Mouse (Mus musculus) gastrocnemius, postnatal 10 days (tissue): ENCODE measurements around the gene Abraxas2. TPM values are rescaled to one million over a fixed set of nuclear protein-coding genes. Genes with fewer than 3 reads are reported as not detected.

Source experiments
- DNase-seq: peaks from one replicate; pipeline ENCODE4 v3.0.0; 2021; ENCODE audit warnings: mixed read lengths
- long read RNA-seq, 2 experiments: library from polyadenylated mRNA; stranded (forward); transcript quantifications; one replicate each; pipeline ENCODE4 v2.0.0; 2021
- total RNA-seq, 2 experiments: library from RNA; stranded (reverse); gene quantifications; 2 replicates each; pipeline ENCODE4 v1.2.3; 2021

The Abraxas2 gene
- total RNA-seq = 10 to 100 TPM; 22.7 to 25.4 TPM
- long read RNA-seq, experiment 1, transcript Abraxas2-201 (9 exons, 2,892 nt) = major isoform, 36 of 44 reads
- long read RNA-seq, experiment 1, partial matches to known transcripts = 2 of 44 reads
- long read RNA-seq, experiment 1, other reads (novel, unspliced or antisense) = 2 of 44 reads
- long read RNA-seq, experiment 2, transcript Abraxas2-201 (9 exons, 2,892 nt) = major isoform, 43 of 47 reads
- long read RNA-seq, experiment 2, partial matches to known transcripts = 0 of 47 reads
- long read RNA-seq, experiment 2, other reads (novel, unspliced or antisense) = 3 of 47 reads

GRCm38 (mm10) chr7:132859042-132859958 is at the start of gene Abraxas2:
Gene Abraxas2, plus strand, starts transcription at chr7:132859225.
- peak; percentile 84 for DNase-seq

- no peak for DNase-seq
Measured at GRCm38 (mm10) chr7:132809721-132810120, 49.3 kb upstream of the Abraxas2 start.

- peak; percentile 62 for DNase-seq
Measured at GRCm38 (mm10) chr7:132810368-132810767, 48.7 kb upstream of the Abraxas2 start.

GRCm38 (mm10) chr7:132810879-132811278 is 48.1 kb upstream of the Abraxas2 start:
- peak; percentile 96 for DNase-seq

- no peak for DNase-seq
Measured at GRCm38 (mm10) chr7:132811716-132812618, 47.1 kb upstream of the Abraxas2 start.

- DNase-seq = peak; percentile 62
Measured at GRCm38 (mm10) chr7:132812619-132813415, 46.2 kb upstream of the Abraxas2 start.

GRCm38 (mm10) chr7:132813416-132814088 is 45.5 kb upstream of the Abraxas2 start, which contains the start of gene Fam53b:
Gene Fam53b, minus strand, starts transcription at chr7:132813886.
- peak; percentile 77 for DNase-seq

- DNase-seq = no peak
Measured at GRCm38 (mm10) chr7:132814089-132814450, 45.0 kb upstream of the Abraxas2 start.

GRCm38 (mm10) chr7:132815081-132815480 is 43.9 kb upstream of the Abraxas2 start:
- DNase-seq = no peak

GRCm38 (mm10) chr7:132816528-132816927 is 42.5 kb upstream of the Abraxas2 start:
- DNase-seq = no peak

- no peak for DNase-seq
Measured at GRCm38 (mm10) chr7:132817056-132817455, 42.0 kb upstream of the Abraxas2 start.

- no peak for DNase-seq
Measured at GRCm38 (mm10) chr7:132820692-132821091, 38.3 kb upstream of the Abraxas2 start.

- no peak for DNase-seq
Measured at GRCm38 (mm10) chr7:132823832-132824231, 35.2 kb upstream of the Abraxas2 start.

- no peak for DNase-seq
Measured at GRCm38 (mm10) chr7:132824346-132825022, 34.5 kb upstream of the Abraxas2 start.

GRCm38 (mm10) chr7:132830955-132831354 is 28.1 kb upstream of the Abraxas2 start:
- no peak for DNase-seq

- DNase-seq = no peak
Measured at GRCm38 (mm10) chr7:132841287-132841686, 17.7 kb upstream of the Abraxas2 start.

GRCm38 (mm10) chr7:132842455-132842854 is 16.6 kb upstream of the Abraxas2 start:
- DNase-seq = no peak

- DNase-seq = no peak
Measured at GRCm38 (mm10) chr7:132843152-132843551, 15.9 kb upstream of the Abraxas2 start.

- DNase-seq = peak; percentile 68
Measured at GRCm38 (mm10) chr7:132852173-132852844, 6.7 kb upstream of the Abraxas2 start, which contains the start of gene Eef1akmt2. Gene Eef1akmt2, minus strand, starts transcription at chr7:132852673.
